Mouse (Mus musculus) MEL (cell line): ENCODE data around the gene Tubal3. TPM values are rescaled to one million over a fixed set of nuclear protein-coding genes. Genes with fewer than 3 reads are reported as not detected.
"Not testable (repeated sequence)": the region's sequence is repeated elsewhere in the genome, so short reads cannot be mapped to it uniquely, and the experiment has no call there.

ENCODE experiments used
- DNase-seq: peaks from one replicate; pipeline ENCODE4 v3.0.0; 2011; ENCODE audit warnings: low read depth, low spot score
- H3K27ac ChIP-seq: 2 replicates; pipeline ENCODE4 v1.5.1; 2012; ENCODE audit warnings: low read depth, mild to moderate bottlenecking, control low read depth, low read length, moderate library complexity; ENCODE audit not compliant: control insufficient read depth
- H3K27me3 ChIP-seq, 2 experiments: fragments of 150-350 bp in 1 of 2; sonication (generic) in 1 of 2; 2 replicates each; pipeline ENCODE4 v1.6.1; 2012; ENCODE audit warnings: low read length in 2 of 2, mild to moderate bottlenecking in 2 of 2, improper control_type of control experiment in 1 of 2, moderate library complexity in 1 of 2; ENCODE audit not compliant: insufficient read depth in 2 of 2, control insufficient read depth in 1 of 2
- H3K36me3 ChIP-seq, 2 experiments: 2 replicates each; pipeline ENCODE4 v1.6.1; 2012 to 2014; ENCODE audit warnings: low read length in 2 of 2, improper control_type of control experiment in 1 of 2, inconsistent platforms in 1 of 2, mild to moderate bottlenecking in 1 of 2; ENCODE audit not compliant: insufficient read depth in 2 of 2, control insufficient read depth in 1 of 2
- H3K4me1 ChIP-seq, 2 experiments: fragments of 150-350 bp in 1 of 2; sonication (generic) in 1 of 2; 2 replicates each; pipeline ENCODE4 v1.6.1; 2012; ENCODE audit warnings: low read length in 2 of 2, improper control_type of control experiment in 1 of 2, mild to moderate bottlenecking in 1 of 2; ENCODE audit not compliant: insufficient read depth in 2 of 2, control insufficient read depth in 1 of 2
- H3K4me3 ChIP-seq, 2 experiments: fragments of 150-350 bp in 1 of 2; sonication (generic) in 1 of 2; 2 replicates each; pipeline ENCODE4 v1.5.1; 2012; ENCODE audit warnings: low read depth in 2 of 2, low read length in 2 of 2, mild to moderate bottlenecking in 2 of 2, moderate library complexity in 2 of 2, control low read depth in 1 of 2, improper control_type of control experiment in 1 of 2; ENCODE audit not compliant: control insufficient read depth in 1 of 2, insufficient read depth in 1 of 2
- H3K79me2 ChIP-seq: 2 replicates; pipeline ENCODE4 v1.6.1; 2012; ENCODE audit warnings: mild to moderate bottlenecking, low read length, moderate library complexity; ENCODE audit not compliant: control insufficient read depth, poor library complexity, insufficient read depth
- H3K9ac ChIP-seq: 2 replicates; pipeline ENCODE4 v1.6.1; 2012; ENCODE audit warnings: low read depth, mild to moderate bottlenecking, control low read depth, low read length, moderate library complexity; ENCODE audit not compliant: control insufficient read depth, poor library complexity, severe bottlenecking
- H3K9me3 ChIP-seq: fragments of 150-350 bp; sonication (generic); replicated peaks from 2 replicates; pipeline ENCODE4 v1.6.1; 2012; ENCODE audit warnings: mild to moderate bottlenecking, low read length, improper control_type of control experiment, moderate library complexity; ENCODE audit not compliant: insufficient read depth
- BHLHE40 ChIP-seq: IDR thresholded peaks from 2 replicates; pipeline ENCODE4 v1.6.1; 2012; ENCODE audit warnings: low read depth, mild to moderate bottlenecking, inconsistent platforms, low read length, improper control_type of control experiment, borderline replicate concordance
- CHD2 ChIP-seq: IDR thresholded peaks from 2 replicates; pipeline ENCODE4 v1.6.1; 2011; ENCODE audit warnings: low read length, improper control_type of control experiment
- CTCF ChIP-seq, 3 experiments: IDR thresholded peaks in 2 of 3; conservative IDR thresholded peaks in 1 of 3; 2 replicates each; pipeline ENCODE4 v1.5.1; 2011 to 2012; ENCODE audit warnings: low read length in 3 of 3, low read depth in 2 of 3, mild to moderate bottlenecking in 2 of 3, improper control_type of control experiment in 1 of 3, inconsistent platforms in 1 of 3, mixed read lengths in 1 of 3, moderate library complexity in 1 of 3; ENCODE audit not compliant: control insufficient read depth in 1 of 3, insufficient read depth in 1 of 3, poor library complexity in 1 of 3, severe bottlenecking in 1 of 3
- ELF1 ChIP-seq: IDR thresholded peaks from 2 replicates; pipeline ENCODE4 v1.6.1; 2014; ENCODE audit warnings: low read depth, mild to moderate bottlenecking, inconsistent platforms, low read length, improper control_type of control experiment, moderate library complexity
- EP300 ChIP-seq, 2 experiments: IDR thresholded peaks; 2 replicates each; pipeline ENCODE4 v1.6.1; 2011; ENCODE audit warnings: improper control_type of control experiment in 2 of 2, low read length in 2 of 2, low read depth in 1 of 2, mild to moderate bottlenecking in 1 of 2
- GATA1 ChIP-seq: IDR thresholded peaks from 2 replicates; pipeline ENCODE4 v1.6.1; 2011; ENCODE audit warnings: low read depth, low read length, improper control_type of control experiment
- HCFC1 ChIP-seq: IDR thresholded peaks from 2 replicates; pipeline ENCODE4 v1.6.1; 2012; ENCODE audit warnings: low read depth, mild to moderate bottlenecking, inconsistent platforms, low read length, improper control_type of control experiment, moderate library complexity
- MAZ ChIP-seq: IDR thresholded peaks from 2 replicates; pipeline ENCODE4 v1.6.1; 2012; ENCODE audit warnings: low read depth, mild to moderate bottlenecking, inconsistent platforms, low read length, improper control_type of control experiment
- MEF2A ChIP-seq: IDR thresholded peaks from 2 replicates; pipeline ENCODE4 v1.6.1; 2014; ENCODE audit warnings: low read depth, mild to moderate bottlenecking, inconsistent platforms, low read length, improper control_type of control experiment; ENCODE audit not compliant: poor library complexity, insufficient replicate concordance, severe bottlenecking; ENCODE audit errors: extremely low read depth
- MXI1 ChIP-seq: IDR thresholded peaks from 2 replicates; pipeline ENCODE4 v1.6.1; 2011; ENCODE audit warnings: mild to moderate bottlenecking, low read depth, low read length, improper control_type of control experiment
- MYB ChIP-seq: IDR thresholded peaks from 2 replicates; pipeline ENCODE4 v1.6.1; 2011; ENCODE audit warnings: mild to moderate bottlenecking, low read depth, low read length, improper control_type of control experiment
- POLR2AphosphoS2 ChIP-seq: IDR thresholded peaks from 2 replicates; pipeline ENCODE4 v1.6.1; 2011; ENCODE audit warnings: low read length, improper control_type of control experiment
- POLR2AphosphoS5 ChIP-seq: IDR thresholded peaks from 2 replicates; pipeline ENCODE4 v1.6.1; 2012; ENCODE audit warnings: low read depth, borderline replicate concordance, mild to moderate bottlenecking, inconsistent platforms, low read length, moderate library complexity, mixed read lengths
- RAD21 ChIP-seq: IDR thresholded peaks from 2 replicates; pipeline ENCODE4 v1.6.1; 2011; ENCODE audit warnings: mild to moderate bottlenecking, low read depth, low read length, improper control_type of control experiment
- SMC3 ChIP-seq: IDR thresholded peaks from 2 replicates; pipeline ENCODE4 v1.6.1; 2011; ENCODE audit warnings: low read depth, low read length, improper control_type of control experiment
- ZC3H11A ChIP-seq: IDR thresholded peaks from 2 replicates; pipeline ENCODE4 v1.6.1; 2012; ENCODE audit warnings: low read depth, mild to moderate bottlenecking, inconsistent platforms, low read length, improper control_type of control experiment
- polyA plus RNA-seq, 2 experiments: library from polyadenylated mRNA; stranded (reverse) in 1 of 2; unstranded in 1 of 2; fragments of >175 nt in 1 of 2; fragments of >200 nt in 1 of 2; gene quantifications; 2 replicates each; pipeline versions ENCODE4 v1.2.1 to v1.2.4; 2012; ENCODE audit warnings: low replicate concordance in 2 of 2, low read depth in 1 of 2; ENCODE audit not compliant: insufficient read length in 2 of 2, insufficient read depth in 1 of 2, missing spikeins in 1 of 2
- total RNA-seq: library from RNA; depleted of rRNA; stranded (reverse); fragments of 300-350 nt; gene quantifications from 2 replicates; pipeline ENCODE4 v1.2.3, GENCODE M21; 2012

The Tubal3 gene
- total and polyA plus RNA-seq, 3 experiments, result not detected

GRCm38 (mm10) chr13:3896913-3897312, 21.2 kb upstream of the Tubal3 start:
- peak; percentile 84 for DNase-seq
- no peaks in the 10 kb centered on the region for H3K9me3 ChIP-seq

GRCm38 (mm10) chr13:3898202-3898601, 19.9 kb upstream of the Tubal3 start:
- H3K27me3 ChIP-seq, H3K36me3 ChIP-seq, H3K9me3 ChIP-seq, DNase-seq: not testable (repeated sequence)
- TF ChIP-seq POLR2AphosphoS5, result 0 out of 2 replicates have a peak, but pooled peaks have one; percentile 71
- TF ChIP-seq, all 39 proteins: peak for 1; not testable (repeated sequence) for 38
- H3K4me3 ChIP-seq, H3K27ac ChIP-seq, H3K79me2 ChIP-seq, H3K4me1 ChIP-seq, H3K9ac ChIP-seq: not testable (repeated sequence)

More at GRCm38 (mm10) chr13:3896913-3897312, 21.2 kb upstream of the Tubal3 start:
- H3K4me1 ChIP-seq, result peaks cover 0 to 2% of the 10 kb centered on the region in 2 experiments; a peak in 1 of 4 replicates
- H3K79me2 ChIP-seq, result peaks cover 12% of the 10 kb centered on the region
- no peak overlapping the region for H3K9ac ChIP-seq
- no peak overlapping the region for H3K27ac ChIP-seq
- H3K27me3 ChIP-seq, result no peaks in the 10 kb centered on the region
- TF ChIP-seq EP300 (IDR thresholded peaks at IDR 0.05; ENCODE audit: low read depth in 1 of 2, low read length in 2 of 2), result no peak
- peak; percentile 68 to 97 (median 95) for TF ChIP-seq CTCF (IDR thresholded peaks at IDR 0.05 in 2 of 3, conservative IDR thresholded peaks at IDR 0.05 in 1 of 3; ENCODE audit: control insufficient read depth in 1 of 3, insufficient read depth in 1 of 3, low read depth in 2 of 3, low read length in 3 of 3, poor library complexity in 1 of 3, severe bottlenecking in 1 of 3)
- no peak for TF ChIP-seq MEF2A
- TF ChIP-seq MYB, result no peak
- no peak for TF ChIP-seq MXI1
- TF ChIP-seq POLR2AphosphoS5, result no peak
- peak; percentile 94 for TF ChIP-seq RAD21
- TF ChIP-seq POLR2AphosphoS2, result no peak
- TF ChIP-seq GATA1, result 0 out of 2 replicates have a peak, but pooled peaks have one; percentile 15
- 0 out of 2 replicates have a peak, but pooled peaks have one; percentile 39 for TF ChIP-seq BHLHE40
- TF ChIP-seq HCFC1, result 0 out of 2 replicates have a peak, but pooled peaks have one; percentile 25
- no peak for TF ChIP-seq MAZ
- TF ChIP-seq SMC3, result peak; percentile 89
- peak; percentile 88 for TF ChIP-seq ZC3H11A
- H3K36me3 ChIP-seq, result peaks cover 0 to 8% of the 10 kb centered on the region in 2 experiments; a peak in 2 of 4 replicates
- H3K4me3 ChIP-seq, result no peak overlapping the region

DNA sequence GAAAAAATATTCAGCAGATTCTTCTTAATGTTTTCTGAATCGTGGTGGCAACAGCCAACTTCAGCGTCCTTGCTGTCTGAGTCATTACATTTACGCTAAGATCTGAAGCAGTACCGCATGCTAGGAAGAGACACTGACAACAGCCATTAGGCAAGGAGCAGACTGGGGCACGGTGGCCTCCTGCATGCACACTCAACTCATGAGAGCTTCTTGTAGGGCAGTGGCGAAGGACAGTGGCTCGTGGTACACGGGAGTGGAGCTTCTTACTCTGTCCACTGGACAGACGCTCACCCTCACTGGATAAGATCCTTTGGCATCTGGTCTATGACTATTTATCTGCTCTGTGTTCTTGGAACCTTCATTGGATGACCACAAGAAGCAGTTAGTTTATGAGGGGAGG, 18.8 kb upstream of the Tubal3 start:
- no peaks in the 10 kb centered on the region for H3K79me2 ChIP-seq
- no peak overlapping the region for H3K9ac ChIP-seq
- no peak overlapping the region for H3K27ac ChIP-seq
- H3K27me3 ChIP-seq, result no peaks in the 10 kb centered on the region
- no peaks in the 10 kb centered on the region for H3K9me3 ChIP-seq
- no peak for TF ChIP-seq CHD2
- no peak for TF ChIP-seq ELF1
- TF ChIP-seq MAZ, result no peak
- no peak for TF ChIP-seq GATA1
- no peak for DNase-seq
- H3K36me3 ChIP-seq, result no peaks in the 10 kb centered on the region; a peak in 1 of 4 replicates
- no peak overlapping the region for H3K4me3 ChIP-seq
- H3K4me1 ChIP-seq, result no peaks in the 10 kb centered on the region
